Mouse (Mus musculus) lung, embryonic 15.5 days (tissue): ENCODE results near the gene Cmya5. TPM values are rescaled to one million over a fixed set of nuclear protein-coding genes. Genes with fewer than 3 reads are reported as not detected.

ENCODE experiments used
- ATAC-seq: fragments of 200-750 bp; cut with Nextera tagmentation; 2 replicates; pipeline ENCODE4 v1.8.0; 2017; ENCODE audit warnings: moderate number of reproducible peaks, borderline replicate concordance; ENCODE audit not compliant: low FRiP score, low TSS enrichment; ENCODE audit errors: extremely low read depth
- H3K27ac ChIP-seq: fragments of 300-500 bp; sonication (generic); 2 replicates; pipeline ENCODE4 v1.5.1; 2015; ENCODE audit warnings: moderate library complexity, mild to moderate bottlenecking, inconsistent platforms
- H3K27me3 ChIP-seq: fragments of 300-500 bp; sonication (generic); 2 replicates; pipeline ENCODE4 v1.6.1; 2015; ENCODE audit warnings: inconsistent platforms
- H3K36me3 ChIP-seq: fragments of 300-500 bp; sonication (generic); 2 replicates; pipeline ENCODE4 v1.6.1; 2015; ENCODE audit warnings: inconsistent platforms
- H3K4me1 ChIP-seq: fragments of 300-500 bp; sonication (generic); 2 replicates; pipeline ENCODE4 v1.6.1; 2015; ENCODE audit warnings: inconsistent platforms
- H3K4me2 ChIP-seq: fragments of 300-500 bp; sonication (generic); 2 replicates; pipeline ENCODE4 v1.6.1; 2015; ENCODE audit warnings: inconsistent platforms, mild to moderate bottlenecking, moderate library complexity
- H3K4me3 ChIP-seq: fragments of 300-500 bp; sonication (generic); 2 replicates; pipeline ENCODE4 v1.5.1; 2015; ENCODE audit warnings: mild to moderate bottlenecking, inconsistent platforms
- H3K9ac ChIP-seq: fragments of 300-500 bp; sonication (generic); 2 replicates; pipeline ENCODE4 v1.6.1; 2015; ENCODE audit warnings: inconsistent platforms
- H3K9me3 ChIP-seq: fragments of 300-500 bp; sonication (generic); 2 replicates; pipeline ENCODE4 v1.6.1; 2016; ENCODE audit warnings: inconsistent platforms
- WGBS: fragments of 180-500 bp; shearing (Covaris S2); methylation state at CpG from one replicate; pipeline ENCODE4 v1.1.7; 2015; 5-methylcytosine and 5-hydroxymethylcytosine counted together
- polyA plus RNA-seq: library from polyadenylated mRNA; unstranded; fragments of >200 nt; fragmentation: Nextera tagmentation; extraction: Ambion mirVana; gene quantifications from 2 replicates; pipeline ENCODE4 v1.2.1, GENCODE M21; 2015

Gene Cmya5
- polyA plus RNA-seq, 1 experiment from 2014 or later: 0.42 TPM

- WGBS: 75% methylated on average over 2 of the region's 2 CpGs
- H3K4me2 ChIP-seq: no peak overlapping the region
- no peak overlapping the region for H3K4me3 ChIP-seq
- no peaks in the 10 kb centered on the region for H3K27me3 ChIP-seq
- no peaks in the 10 kb centered on the region for H3K4me1 ChIP-seq
- H3K9ac ChIP-seq: no peak overlapping the region
- no peak overlapping the region for H3K27ac ChIP-seq
- no peaks in the 10 kb centered on the region for H3K9me3 ChIP-seq
- H3K36me3 ChIP-seq: no peaks in the 10 kb centered on the region
- ATAC-seq: no peak
These were observed 63.7 kb downstream of the Cmya5 start for GRCm38 (mm10) chr13:93080859-93081258.

- peak overlapping the region; percentile 41 for H3K4me2 ChIP-seq
- H3K27ac ChIP-seq: no peak overlapping the region
- no peaks in the 10 kb centered on the region for H3K9me3 ChIP-seq
- H3K4me3 ChIP-seq: peak overlapping the region; percentile 11; the same call in 1 of the 2 replicates
- no peak for ATAC-seq
- peaks cover 19% of the 10 kb centered on the region for H3K4me1 ChIP-seq
- WGBS: 27% methylated on average over 17 of the region's 17 CpGs
- H3K27me3 ChIP-seq: no peaks in the 10 kb centered on the region
- no peaks in the 10 kb centered on the region for H3K36me3 ChIP-seq
- H3K9ac ChIP-seq: no peak overlapping the region
These were observed 70.3 kb downstream of the Cmya5 start for GRCm38 (mm10) chr13:93074147-93074641.

- Histone ChIP-seq H3K27ac (no peak overlapping the region), H3K9me3 (no peaks in the 10 kb centered on the region), H3K4me3 (no peak overlapping the region), H3K4me2 (peak overlapping the region; percentile 41; the same call in 1 of the 2 replicates), H3K27me3 (no peaks in the 10 kb centered on the region), H3K9ac (no peak overlapping the region), H3K36me3 (no peaks in the 10 kb centered on the region), H3K4me1 (peaks cover 19% of the 10 kb centered on the region)
- WGBS: 15% methylated on average over 2 of the region's 2 CpGs
- ATAC-seq: peak; percentile 46; the same call in 1 of the 2 replicates
These were observed 70.9 kb downstream of the Cmya5 start for GRCm38 (mm10) chr13:93073595-93073994.

- Histone ChIP-seq H3K27me3 (no peaks in the 10 kb centered on the region), H3K36me3 (no peaks in the 10 kb centered on the region), H3K9ac (no peak overlapping the region), H3K4me1 (peaks cover 19% of the 10 kb centered on the region), H3K27ac (no peak overlapping the region), H3K9me3 (no peaks in the 10 kb centered on the region), H3K4me2 (peak overlapping the region; percentile 41; the same call in 1 of the 2 replicates), H3K4me3 (no peak overlapping the region)
- no peak; the same call in 1 of the 2 replicates for ATAC-seq
- WGBS: 16% methylated on average over 15 of the region's 15 CpGs
These were observed 71.6 kb downstream of the Cmya5 start for GRCm38 (mm10) chr13:93072871-93073411.

- Histone ChIP-seq H3K4me2 (no peak overlapping the region), H3K4me3 (no peak overlapping the region), H3K9ac (no peak overlapping the region), H3K9me3 (no peaks in the 10 kb centered on the region), H3K27me3 (no peaks in the 10 kb centered on the region), H3K4me1 (peaks cover 19% of the 10 kb centered on the region), H3K36me3 (no peaks in the 10 kb centered on the region), H3K27ac (no peak overlapping the region)
- ATAC-seq: no peak
- 42% methylated on average over 8 of the region's 8 CpGs for WGBS
These were observed 74.1 kb downstream of the Cmya5 start for GRCm38 (mm10) chr13:93070406-93070805.

GRCm38 (mm10) chr13:93069481-93069880, 75.0 kb downstream of the Cmya5 start:
- Histone ChIP-seq H3K9me3 (no peaks in the 10 kb centered on the region), H3K27me3 (no peaks in the 10 kb centered on the region), H3K4me1 (peaks cover 19% of the 10 kb centered on the region), H3K9ac (no peak overlapping the region), H3K4me2 (no peak overlapping the region), H3K27ac (no peak overlapping the region), H3K4me3 (no peak overlapping the region), H3K36me3 (no peaks in the 10 kb centered on the region)
- WGBS: 76% methylated on average over 4 of the region's 4 CpGs
- no peak for ATAC-seq

- Histone ChIP-seq H3K9ac (no peak overlapping the region), H3K4me1 (peaks cover 7% of the 10 kb centered on the region), H3K4me2 (no peak overlapping the region), H3K4me3 (no peak overlapping the region), H3K27me3 (no peaks in the 10 kb centered on the region), H3K9me3 (no peaks in the 10 kb centered on the region), H3K36me3 (no peaks in the 10 kb centered on the region), H3K27ac (no peak overlapping the region)
- WGBS: 90% methylated on average over 6 of the region's 6 CpGs
- no peak for ATAC-seq
These were observed 76.2 kb downstream of the Cmya5 start for GRCm38 (mm10) chr13:93068353-93068752.

GRCm38 (mm10) chr13:93062860-93063636, 81.5 kb downstream of the Cmya5 start:
- ATAC-seq: peak; percentile 46; the same call in 1 of the 2 replicates
- H3K36me3 ChIP-seq: no peaks in the 10 kb centered on the region
- no peak overlapping the region for H3K27ac ChIP-seq
- no peaks in the 10 kb centered on the region for H3K4me1 ChIP-seq
- H3K9me3 ChIP-seq: no peaks in the 10 kb centered on the region
- no peak overlapping the region for H3K4me3 ChIP-seq
- H3K4me2 ChIP-seq: no peak overlapping the region
- no peaks in the 10 kb centered on the region for H3K27me3 ChIP-seq
- 50% methylated on average over 13 of the region's 13 CpGs for WGBS
- H3K9ac ChIP-seq: no peak overlapping the region

- no peak for ATAC-seq
- no peak overlapping the region for H3K27ac ChIP-seq
- H3K9ac ChIP-seq: no peak overlapping the region
- WGBS: 77% methylated on average over 4 of the region's 4 CpGs
- H3K9me3 ChIP-seq: no peaks in the 10 kb centered on the region
- H3K4me2 ChIP-seq: no peak overlapping the region
- H3K4me3 ChIP-seq: no peak overlapping the region
- no peaks in the 10 kb centered on the region for H3K4me1 ChIP-seq
- no peaks in the 10 kb centered on the region for H3K36me3 ChIP-seq
- no peaks in the 10 kb centered on the region for H3K27me3 ChIP-seq
These were observed 83.2 kb downstream of the Cmya5 start for GRCm38 (mm10) chr13:93061311-93061710.

GRCm38 (mm10) chr13:93060437-93060836, 84.1 kb downstream of the Cmya5 start:
- H3K27me3 ChIP-seq: no peaks in the 10 kb centered on the region
- WGBS: 80% methylated on average over 3 of the region's 3 CpGs
- no peaks in the 10 kb centered on the region for H3K36me3 ChIP-seq

GRCm38 (mm10) chr13:93058551-93059011, 85.9 kb downstream of the Cmya5 start:
- Histone ChIP-seq H3K9me3 (no peaks in the 10 kb centered on the region), H3K4me2 (no peak overlapping the region), H3K9ac (no peak overlapping the region), H3K4me1 (no peaks in the 10 kb centered on the region), H3K27me3 (no peaks in the 10 kb centered on the region), H3K4me3 (no peak overlapping the region), H3K36me3 (no peaks in the 10 kb centered on the region), H3K27ac (no peak overlapping the region)
- WGBS: 52% methylated on average over 5 of the region's 5 CpGs
- ATAC-seq: no peak

More at GRCm38 (mm10) chr13:93060437-93060836, 84.1 kb downstream of the Cmya5 start:
- no peak for ATAC-seq
- H3K27ac ChIP-seq: no peak overlapping the region
- no peaks in the 10 kb centered on the region for H3K9me3 ChIP-seq
- no peaks in the 10 kb centered on the region for H3K4me1 ChIP-seq
- H3K4me2 ChIP-seq: no peak overlapping the region
- H3K4me3 ChIP-seq: no peak overlapping the region
- no peak overlapping the region for H3K9ac ChIP-seq
